Mouse (Mus musculus) induced T-regulatory cell, adult 2 months (primary cell): ENCODE data around the gene Cd151.
"Not testable (repeated sequence)": the region's sequence is repeated elsewhere in the genome, so short reads cannot be mapped to it uniquely, and the experiment has no call there.

Source experiments
- DNase-seq: peaks from one replicate; pipeline ENCODE4 v3.0.0-alpha.2; 2012; ENCODE audit warnings: low read depth

Gene Cd151

GRCm38 (mm10) chr7:141435856-141436522 lies 31.2 kb upstream of the Cd151 start:
- no peak for DNase-seq

- no peak for DNase-seq
Observed at GRCm38 (mm10) chr7:141436523-141436892, 30.7 kb upstream of the Cd151 start.

GRCm38 (mm10) chr7:141437178-141438120 lies 29.7 kb upstream of the Cd151 start, which contains the start of gene Slc25a22:
Gene Slc25a22 (minus strand): TSS chr7:141437892.
- DNase-seq: peak; percentile 91

- DNase-seq: no peak
Observed at GRCm38 (mm10) chr7:141438201-141438968, 28.8 kb upstream of the Cd151 start.

- no peak for DNase-seq
Observed at GRCm38 (mm10) chr7:141439140-141439679, 28.0 kb upstream of the Cd151 start.

- no peak for DNase-seq
Observed at GRCm38 (mm10) chr7:141439811-141440210, 27.4 kb upstream of the Cd151 start.

GRCm38 (mm10) chr7:141440613-141441012 lies 26.6 kb upstream of the Cd151 start:
- peak; percentile 79 for DNase-seq

- DNase-seq: no peak
Observed at GRCm38 (mm10) chr7:141441460-141441859, 25.7 kb upstream of the Cd151 start.

GRCm38 (mm10) chr7:141442199-141442598 lies 25.0 kb upstream of the Cd151 start:
- DNase-seq: no peak

- DNase-seq: peak; percentile 64
Observed at GRCm38 (mm10) chr7:141443081-141443821, 23.9 kb upstream of the Cd151 start.

GRCm38 (mm10) chr7:141443828-141444237 lies 23.4 kb upstream of the Cd151 start, which contains the start of gene Pidd1:
Gene Pidd1 (minus strand): TSS chr7:141444025.
- peak; percentile 86 for DNase-seq

- DNase-seq: not testable (repeated sequence)
Observed at GRCm38 (mm10) chr7:141446374-141446773, 20.8 kb upstream of the Cd151 start.

- DNase-seq: peak; percentile 97
Observed at GRCm38 (mm10) chr7:141447110-141447991, 19.8 kb upstream of the Cd151 start, which contains the start of gene Rplp2. Gene Rplp2 (plus strand): TSS chr7:141447370.

GRCm38 (mm10) chr7:141451928-141452327 lies 15.3 kb upstream of the Cd151 start:
- DNase-seq: no peak

GRCm38 (mm10) chr7:141453636-141454035 lies 13.6 kb upstream of the Cd151 start:
- DNase-seq: no peak

- peak; percentile 97 for DNase-seq
Observed at GRCm38 (mm10) chr7:141454967-141455551, 12.1 kb upstream of the Cd151 start, which contains the start of gene Pnpla2. Gene Pnpla2 (plus strand): TSS chr7:141455198.

- DNase-seq: peak; percentile 88
Observed at GRCm38 (mm10) chr7:141455610-141456314, 11.4 kb upstream of the Cd151 start.

GRCm38 (mm10) chr7:141456739-141457138 lies 10.5 kb upstream of the Cd151 start:
- DNase-seq: no peak

- DNase-seq: no peak
Observed at GRCm38 (mm10) chr7:141457236-141457635, 10.0 kb upstream of the Cd151 start.
